Mouse (Mus musculus): ENCODE measurements around the gene Coch. TPM values are rescaled to one million over a fixed set of nuclear protein-coding genes. Genes with fewer than 3 reads are reported as not detected.
"Not testable (repeated sequence)": the region's sequence is repeated elsewhere in the genome, so short reads cannot be mapped to it uniquely, and the experiment has no call there.

The Coch gene
- polyA plus RNA-seq (2015; fragmentation: Nextera tagmentation; extraction: Ambion mirVana) = 8.6 and 11.5 TPM in 2 replicates

- Histone ChIP-seq H3K4me1 (replicated peaks) (peaks cover 23% of the 10 kb centered on the region), H3K27ac (replicated peaks) (no peak within 1 kb of the TSS), H3K36me3 (no peaks in the 10 kb centered on the region), H3K27me3 (peaks cover 57% of the 10 kb centered on the region), H3K4me3 (peak within 1 kb of the TSS; percentile 72), H3K9ac (peak within 1 kb of the TSS; percentile 76), H3K9me3 (no peaks in the 10 kb centered on the region; the same call in 1 of the 2 replicates), H3K4me2 (peak within 1 kb of the TSS; percentile 95)
- ATAC-seq (ENCODE audit: low read depth) = peak; percentile 84
- under 1% methylated on average over 63 of the region's 79 CpGs for WGBS
Observed at GRCm38 (mm10) chr12:51593229-51594029, at the start of gene Coch. TSS of gene Coch (plus strand) at chr12:51593341.

- no peak overlapping the region for H3K9ac ChIP-seq
- WGBS = 85% methylated on average over 9 of the region's 9 CpGs
- no peak for ATAC-seq (ENCODE audit: low read depth)
Observed at GRCm38 (mm10) chr12:51543402-51543960, 49.7 kb upstream of the Coch start.

GRCm38 (mm10) chr12:51555041-51555440 lies 38.1 kb upstream of the Coch start:
- no peaks in the 10 kb centered on the region for H3K27me3 ChIP-seq
- no peak overlapping the region for H3K9ac ChIP-seq
- H3K36me3 ChIP-seq = no peaks in the 10 kb centered on the region
- 88% methylated on average over 1 of the region's 1 CpGs for WGBS
- no peaks in the 10 kb centered on the region for H3K4me1 ChIP-seq (replicated peaks)
- no peak overlapping the region for H3K4me2 ChIP-seq
- no peaks in the 10 kb centered on the region for H3K9me3 ChIP-seq
- no peak overlapping the region for H3K4me3 ChIP-seq
- H3K27ac ChIP-seq (replicated peaks) = no peak overlapping the region
- ATAC-seq (ENCODE audit: low read depth) = no peak

More at GRCm38 (mm10) chr12:51543402-51543960, 49.7 kb upstream of the Coch start:
- H3K4me1 ChIP-seq (replicated peaks) = no peaks in the 10 kb centered on the region
- no peak overlapping the region for H3K4me2 ChIP-seq
- H3K9me3 ChIP-seq = no peaks in the 10 kb centered on the region
- H3K27me3 ChIP-seq = no peaks in the 10 kb centered on the region
- H3K27ac ChIP-seq (replicated peaks) = no peak overlapping the region
- no peak overlapping the region for H3K4me3 ChIP-seq
- H3K36me3 ChIP-seq = no peaks in the 10 kb centered on the region

- H3K27ac ChIP-seq (replicated peaks) = no peak overlapping the region
- H3K9ac ChIP-seq = no peak overlapping the region
- peaks cover 14% of the 10 kb centered on the region for H3K9me3 ChIP-seq
- no peak overlapping the region for H3K4me2 ChIP-seq
- H3K36me3 ChIP-seq = no peaks in the 10 kb centered on the region
- no peaks in the 10 kb centered on the region for H3K4me1 ChIP-seq (replicated peaks)
- 13% methylated on average over 9 of the region's 9 CpGs for WGBS
- ATAC-seq (ENCODE audit: low read depth) = peak; percentile 65; the same call in 1 of the 2 replicates
- no peaks in the 10 kb centered on the region for H3K27me3 ChIP-seq
- no peak overlapping the region for H3K4me3 ChIP-seq
Observed at GRCm38 (mm10) chr12:51561416-51561815, 31.7 kb upstream of the Coch start.

- H3K4me1 ChIP-seq (replicated peaks) = no peaks in the 10 kb centered on the region
- H3K4me2 ChIP-seq = no peak overlapping the region
- no peak overlapping the region for H3K27ac ChIP-seq (replicated peaks)
- no peak overlapping the region for H3K4me3 ChIP-seq
- ATAC-seq (ENCODE audit: low read depth) = no peak
- WGBS = 89% methylated on average over 7 of the region's 7 CpGs
- H3K9ac ChIP-seq = no peak overlapping the region
- H3K36me3 ChIP-seq = no peaks in the 10 kb centered on the region
- H3K27me3 ChIP-seq = no peaks in the 10 kb centered on the region
- peaks cover 14% of the 10 kb centered on the region for H3K9me3 ChIP-seq
Observed at GRCm38 (mm10) chr12:51567225-51567624, 25.9 kb upstream of the Coch start.

- no peak overlapping the region for H3K4me3 ChIP-seq
- H3K9ac ChIP-seq = no peak overlapping the region
- ATAC-seq (ENCODE audit: low read depth) = no peak
- WGBS = 87% methylated on average over 8 of the region's 8 CpGs
- H3K9me3 ChIP-seq = peaks cover 14% of the 10 kb centered on the region
- H3K4me1 ChIP-seq (replicated peaks) = no peaks in the 10 kb centered on the region
- H3K27ac ChIP-seq (replicated peaks) = no peak overlapping the region
- no peaks in the 10 kb centered on the region for H3K36me3 ChIP-seq
- H3K27me3 ChIP-seq = no peaks in the 10 kb centered on the region
- H3K4me2 ChIP-seq = no peak overlapping the region
Observed at GRCm38 (mm10) chr12:51569472-51569871, 23.7 kb upstream of the Coch start.

GRCm38 (mm10) chr12:51569944-51570343 lies 23.2 kb upstream of the Coch start:
- no peaks in the 10 kb centered on the region for H3K4me1 ChIP-seq (replicated peaks)
- no peaks in the 10 kb centered on the region for H3K27me3 ChIP-seq
- no peak for ATAC-seq (ENCODE audit: low read depth)
- H3K9ac ChIP-seq = no peak overlapping the region
- no peak overlapping the region for H3K4me3 ChIP-seq
- no peak overlapping the region for H3K4me2 ChIP-seq
- WGBS = 68% methylated on average over 7 of the region's 7 CpGs
- H3K27ac ChIP-seq (replicated peaks) = no peak overlapping the region
- H3K36me3 ChIP-seq = no peaks in the 10 kb centered on the region
- peaks cover 12% of the 10 kb centered on the region for H3K9me3 ChIP-seq

GRCm38 (mm10) chr12:51572651-51573050 lies 20.5 kb upstream of the Coch start:
- Histone ChIP-seq H3K27me3 (no peaks in the 10 kb centered on the region), H3K9ac (no peak overlapping the region), H3K27ac (replicated peaks) (no peak overlapping the region), H3K4me1 (replicated peaks) (no peaks in the 10 kb centered on the region), H3K9me3 (no peaks in the 10 kb centered on the region; the same call in 1 of the 2 replicates), H3K4me2 (no peak overlapping the region), H3K36me3 (no peaks in the 10 kb centered on the region), H3K4me3 (no peak overlapping the region)
- no peak for ATAC-seq (ENCODE audit: low read depth)
- 91% methylated on average over 4 of the region's 4 CpGs for WGBS

GRCm38 (mm10) chr12:51577816-51578215 lies 15.3 kb upstream of the Coch start:
- not testable (repeated sequence) for H3K4me1 ChIP-seq (replicated peaks); H3K9me3 ChIP-seq; H3K36me3 ChIP-seq; H3K27ac ChIP-seq (replicated peaks); H3K4me2 ChIP-seq; H3K9ac ChIP-seq; ATAC-seq (ENCODE audit: low read depth); H3K4me3 ChIP-seq; H3K27me3 ChIP-seq
- WGBS = 96% methylated on average over 2 of the region's 2 CpGs

- Histone ChIP-seq H3K4me3 (no peak overlapping the region), H3K27me3 (peaks cover 30% of the 10 kb centered on the region), H3K4me1 (replicated peaks) (peaks cover 18% of the 10 kb centered on the region), H3K9me3 (peaks cover 6% of the 10 kb centered on the region; the same call in 1 of the 2 replicates), H3K36me3 (no peaks in the 10 kb centered on the region), H3K9ac (no peak overlapping the region), H3K4me2 (no peak overlapping the region), H3K27ac (replicated peaks) (no peak overlapping the region)
- ATAC-seq (ENCODE audit: low read depth) = no peak
- WGBS = 93% methylated on average over 5 of the region's 5 CpGs
Observed at GRCm38 (mm10) chr12:51589263-51589662, 3.9 kb upstream of the Coch start.

GRCm38 (mm10) chr12:51591921-51592320 lies 1.2 kb upstream of the Coch start:
- Histone ChIP-seq H3K36me3 (no peaks in the 10 kb centered on the region), H3K9ac (no peak overlapping the region), H3K4me1 (replicated peaks) (peaks cover 23% of the 10 kb centered on the region), H3K27ac (replicated peaks) (no peak overlapping the region), H3K27me3 (peaks cover 57% of the 10 kb centered on the region), H3K9me3 (no peaks in the 10 kb centered on the region; the same call in 1 of the 2 replicates), H3K4me3 (no peak overlapping the region), H3K4me2 (no peak overlapping the region)
- 71% methylated on average over 8 of the region's 8 CpGs for WGBS
- no peak for ATAC-seq (ENCODE audit: low read depth)

- H3K27ac ChIP-seq (replicated peaks) = no peak overlapping the region
- peak; percentile 61; the same call in 1 of the 2 replicates for ATAC-seq (ENCODE audit: low read depth)
- H3K27me3 ChIP-seq = peaks cover 57% of the 10 kb centered on the region
- no peaks in the 10 kb centered on the region; the same call in 1 of the 2 replicates for H3K9me3 ChIP-seq
- WGBS = under 1% methylated on average over 18 of the region's 21 CpGs
- peaks cover 23% of the 10 kb centered on the region for H3K4me1 ChIP-seq (replicated peaks)
- H3K4me2 ChIP-seq = peak overlapping the region; percentile 95
- H3K36me3 ChIP-seq = no peaks in the 10 kb centered on the region
- H3K4me3 ChIP-seq = peak overlapping the region; percentile 72
- H3K9ac ChIP-seq = peak overlapping the region; percentile 76
Observed at GRCm38 (mm10) chr12:51592888-51593228, 283 bp upstream of the Coch start.

Data from neural tube, embryonic 13.5 days (tissue).